Mouse (Mus musculus) bone marrow macrophage, adult 2 months (primary cell): Measurements from ENCODE around the gene Srsf11.

ENCODE experiments used
- CTCF ChIP-seq: IDR thresholded peaks from 2 replicates; pipeline ENCODE4 v1.5.1; 2012; ENCODE audit warnings: low read depth, mild to moderate bottlenecking, low read length, moderate library complexity
- POLR2A ChIP-seq: IDR thresholded peaks from 2 replicates; pipeline ENCODE4 v1.6.1; 2012; ENCODE audit warnings: mild to moderate bottlenecking, low read depth, low read length, borderline replicate concordance

DNA sequence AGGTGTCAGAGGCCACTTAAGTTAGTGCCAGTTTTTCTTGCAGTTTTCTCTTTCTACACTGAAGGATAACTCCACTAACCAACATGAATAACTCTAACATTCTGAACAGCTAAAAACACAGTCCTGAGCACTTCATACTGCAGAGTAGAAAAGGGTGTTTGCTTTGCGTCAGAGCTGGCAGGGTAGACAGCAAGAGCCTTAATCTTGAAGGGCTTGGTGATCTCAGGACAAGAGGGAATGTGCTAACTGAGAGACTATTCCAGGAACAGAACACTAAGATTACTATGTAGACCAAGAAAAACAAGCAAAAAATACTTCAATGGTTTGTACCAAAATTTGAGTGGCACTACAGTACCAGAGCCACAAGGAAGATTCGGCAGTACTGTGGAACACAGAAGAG lies 38.6 kb upstream of the Srsf11 start:
- TF ChIP-seq POLR2A (no peak), CTCF (no peak)
